28 mouse cellular contexts compared by ENCODE assay signal in genomic region chr19:38687326-38687725, GRCm38 (mm10).
DNase-seq lines count a peak whose midpoint lies in the region; ATAC-seq and TF ChIP-seq lines count a peak whose summit lies in the region.
"Had no signal": no experiment of that assay in that cellular context is flagged by ENCODE, and none has a peak within 500 bp of the region (broad histone marks: within the 10 kb centered on the region; RNA-seq: fewer than 3 reads in every experiment).

No protein-coding gene starts in this region.

- intact Hi-C loops in heart, adult 2 months (cut with DNase I) = no loop called here

- no peaks in the 10 kb centered on the region for H3K9me3 ChIP-seq in intestine, postnatal 0 days (ENCODE audit: control insufficient read depth)
- no peaks in the 10 kb centered on the region for H3K9me3 ChIP-seq in neural tube, embryonic 15.5 days (replicated peaks)
- H3K9me3 ChIP-seq in midbrain, postnatal 0 days (ENCODE audit: low read length) = no peaks in the 10 kb centered on the region
- H3K9me3 ChIP-seq: heart, embryonic 10.5 days; heart, embryonic 15.5 days; hindbrain, embryonic 12.5 days; limb, embryonic 12.5 days; liver, embryonic 12.5 days; midbrain, embryonic 12.5 days; neural tube, embryonic 13.5 days had no signal

- peak; percentile 83 for ATAC-seq in intestine, postnatal 0 days
- ATAC-seq in neural tube, embryonic 15.5 days (ENCODE audit: low FRiP score) = no peak
- ATAC-seq in midbrain, postnatal 0 days (ENCODE audit: low FRiP score) = no peak
- ATAC-seq: forebrain, postnatal 0 days; liver, embryonic 12.5 days; liver, postnatal 0 days; lung, postnatal 0 days had no signal

- no peaks in the 10 kb centered on the region for H3K79me2 ChIP-seq in heart, adult 2 months (replicated peaks; ENCODE audit: control insufficient read depth, insufficient read depth, low read length)

- H3K27ac ChIP-seq in heart, adult 2 months = no peak overlapping the region
- no peak overlapping the region for H3K27ac ChIP-seq in intestine, postnatal 0 days (ENCODE audit: low read depth, low read length)
- no peak overlapping the region for H3K27ac ChIP-seq in neural tube, embryonic 15.5 days (replicated peaks)
- H3K27ac ChIP-seq in midbrain, postnatal 0 days (ENCODE audit: low read depth, low read length) = no peak overlapping the region
- H3K27ac ChIP-seq: heart, embryonic 10.5 days; heart, embryonic 15.5 days; hindbrain, embryonic 12.5 days; limb, embryonic 12.5 days; liver, embryonic 12.5 days; midbrain, embryonic 12.5 days; neural tube, embryonic 13.5 days had no signal

- no peak overlapping the region for H3K4me2 ChIP-seq in intestine, postnatal 0 days (replicated peaks; ENCODE audit: low read depth)
- H3K4me2 ChIP-seq in neural tube, embryonic 15.5 days = no peak overlapping the region
- H3K4me2 ChIP-seq in midbrain, postnatal 0 days (ENCODE audit: low read depth, low read length, poor library complexity, severe bottlenecking) = no peak overlapping the region
- H3K4me2 ChIP-seq: heart, embryonic 15.5 days; hindbrain, embryonic 12.5 days; limb, embryonic 12.5 days; liver, embryonic 12.5 days; midbrain, embryonic 12.5 days; neural tube, embryonic 13.5 days had no signal

- no peak overlapping the region for H3K4me3 ChIP-seq in heart, adult 2 months
- no peak overlapping the region for H3K4me3 ChIP-seq in intestine, postnatal 0 days (ENCODE audit: low read depth, low read length)
- H3K4me3 ChIP-seq in neural tube, embryonic 15.5 days (replicated peaks) = no peak overlapping the region
- no peak overlapping the region for H3K4me3 ChIP-seq in midbrain, postnatal 0 days (ENCODE audit: low read depth, low read length)
- H3K4me3 ChIP-seq: erythroblast, embryonic 14.5 days; heart, embryonic 10.5 days; heart, embryonic 15.5 days; hindbrain, embryonic 12.5 days; limb, embryonic 12.5 days; liver, embryonic 12.5 days; megakaryocyte, embryonic 14.5 days; midbrain, embryonic 12.5 days; neural tube, embryonic 13.5 days had no signal

- H3K27me3 ChIP-seq in heart, adult 2 months (ENCODE audit: control insufficient read depth, insufficient read depth, low read length) = no peaks in the 10 kb centered on the region
- H3K27me3 ChIP-seq in intestine, postnatal 0 days (replicated peaks; ENCODE audit: control insufficient read depth, insufficient read depth, low read length) = no peaks in the 10 kb centered on the region
- no peaks in the 10 kb centered on the region for H3K27me3 ChIP-seq in neural tube, embryonic 15.5 days (replicated peaks)
- no peaks in the 10 kb centered on the region for H3K27me3 ChIP-seq in midbrain, postnatal 0 days (ENCODE audit: insufficient read depth, low read length)
- H3K27me3 ChIP-seq: heart, embryonic 15.5 days; hindbrain, embryonic 12.5 days; limb, embryonic 12.5 days; liver, embryonic 12.5 days; midbrain, embryonic 12.5 days; neural tube, embryonic 13.5 days had no signal

- H3K36me3 ChIP-seq in heart, adult 2 months (ENCODE audit: control insufficient read depth, insufficient read depth, low read length) = no peaks in the 10 kb centered on the region
- no peaks in the 10 kb centered on the region for H3K36me3 ChIP-seq in intestine, postnatal 0 days (ENCODE audit: control insufficient read depth, insufficient read depth)
- no peaks in the 10 kb centered on the region for H3K36me3 ChIP-seq in neural tube, embryonic 15.5 days
- no peaks in the 10 kb centered on the region for H3K36me3 ChIP-seq in midbrain, postnatal 0 days (ENCODE audit: insufficient read depth, low read length)
- H3K36me3 ChIP-seq: heart, embryonic 10.5 days; heart, embryonic 15.5 days; hindbrain, embryonic 12.5 days; limb, embryonic 12.5 days; liver, embryonic 12.5 days; midbrain, embryonic 12.5 days; neural tube, embryonic 13.5 days had no signal

- no peaks in the 10 kb centered on the region for H3K4me1 ChIP-seq in heart, adult 2 months (ENCODE audit: control insufficient read depth, insufficient read depth, low read length)
- no peaks in the 10 kb centered on the region for H3K4me1 ChIP-seq in intestine, postnatal 0 days (replicated peaks; ENCODE audit: control insufficient read depth, insufficient read depth, low read length)
- H3K4me1 ChIP-seq in neural tube, embryonic 15.5 days = no peaks in the 10 kb centered on the region
- H3K4me1 ChIP-seq in midbrain, postnatal 0 days (ENCODE audit: insufficient read depth, low read length) = no peaks in the 10 kb centered on the region
- H3K4me1 ChIP-seq: heart, embryonic 15.5 days; hindbrain, embryonic 12.5 days; liver, embryonic 12.5 days; megakaryocyte, embryonic 14.5 days; midbrain, embryonic 12.5 days; neural tube, embryonic 13.5 days had no signal

- DNase-seq in heart, adult 11 months = peak; percentile 84
- no peak for DNase-seq in heart, adult 2 months
- DNase-seq in A20 (ENCODE audit: low read depth, low spot score) = peak; percentile 4
- DNase-seq in kidney, postnatal 10 days = peak; percentile 27
- no peak for DNase-seq in ovary, postnatal 10 days (ENCODE audit: low spot score)
- DNase-seq in midbrain, postnatal 0 days (ENCODE audit: low spot score) = no peak
- DNase-seq: adrenal gland, postnatal 25 days; cerebellum, adult 18-20 months; cerebellum, postnatal 10 days; forebrain, postnatal 0 days; layer of hippocampus, adult 9-11 months; liver, postnatal 0 days; lung, postnatal 4 days; right cerebral cortex, adult 18-20 months; spleen, adult 18-20 months; thymus, postnatal 14 days had no signal

- TF ChIP-seq EP300 in heart, adult 2 months (IDR thresholded peaks at IDR 0.05; ENCODE audit: insufficient read depth, low read depth, low read length) = no peak

- TF ChIP-seq POLR2A in heart, adult 2 months (IDR thresholded peaks at IDR 0.05; ENCODE audit: insufficient read depth, low read depth, low read length) = no peak

- WGBS in heart, adult 2 months = 74% methylated on average over 5 of the region's 5 CpGs
- WGBS in intestine, postnatal 0 days = 41% methylated on average over 5 of the region's 5 CpGs
- 68% methylated on average over 5 of the region's 5 CpGs for WGBS in neural tube, embryonic 15.5 days
- 57% methylated on average over 5 of the region's 5 CpGs for WGBS in midbrain, postnatal 0 days

- TF ChIP-seq CTCF in heart, adult 2 months (IDR thresholded peaks at IDR 0.05) = no peak
- no peak for TF ChIP-seq CTCF in intestine, postnatal 0 days (IDR thresholded peaks at IDR 0.05; ENCODE audit: low read depth)
- no peak for TF ChIP-seq CTCF in midbrain, postnatal 0 days (IDR thresholded peaks at IDR 0.05)

- H3K9ac ChIP-seq in heart, adult 2 months (ENCODE audit: low read depth, low read length) = no peak overlapping the region
- H3K9ac ChIP-seq in intestine, postnatal 0 days (ENCODE audit: low read depth, low read length) = no peak overlapping the region
- H3K9ac ChIP-seq in neural tube, embryonic 15.5 days (replicated peaks) = no peak overlapping the region
- no peak overlapping the region for H3K9ac ChIP-seq in midbrain, postnatal 0 days (replicated peaks; ENCODE audit: low read length, poor library complexity, severe bottlenecking)
- H3K9ac ChIP-seq: forebrain, postnatal 0 days; heart, embryonic 15.5 days; hindbrain, embryonic 12.5 days; limb, embryonic 12.5 days; liver, embryonic 12.5 days; liver, postnatal 0 days; midbrain, embryonic 12.5 days; neural tube, embryonic 13.5 days had no signal

Comparison
In these comparisons a context has a peak if more than half of its experiments do, and no peak if none do; other contexts are left out.
1. DNase-seq: peak in heart, adult 11 months (single experiment), A20 (single experiment) and kidney, postnatal 10 days (single experiment); none in heart, adult 2 months (0 of 2), ovary, postnatal 10 days (single experiment) and midbrain, postnatal 0 days (single experiment).